Mouse (Mus musculus) thymus, adult 2 months (tissue): ENCODE data around the gene Rimklb. TPM values are rescaled to one million over a fixed set of nuclear protein-coding genes. Genes with fewer than 3 reads are reported as not detected.

Experiments
- DNase-seq: peaks from one replicate; pipeline ENCODE4 v3.0.0; 2021
- H3K27ac ChIP-seq: fragments of 200-500 bp; 2 replicates; pipeline ENCODE4 v1.5.1; 2012; ENCODE audit warnings: low read length, control low read depth; ENCODE audit not compliant: control insufficient read depth, insufficient read depth
- H3K27me3 ChIP-seq: fragments of 200-500 bp; 2 replicates; pipeline ENCODE4 v1.6.1; 2012; ENCODE audit warnings: mild to moderate bottlenecking, low read length, moderate library complexity, mixed read lengths; ENCODE audit not compliant: control insufficient read depth, insufficient read depth
- H3K36me3 ChIP-seq: fragments of 200-500 bp; 2 replicates; pipeline ENCODE4 v1.6.1; 2012; ENCODE audit warnings: mild to moderate bottlenecking, low read length, moderate library complexity; ENCODE audit not compliant: control insufficient read depth, insufficient read depth
- H3K4me1 ChIP-seq: fragments of 200-500 bp; replicated peaks from 2 replicates; pipeline ENCODE4 v1.6.1; 2012; ENCODE audit warnings: low read length; ENCODE audit not compliant: control insufficient read depth, insufficient read depth
- H3K4me3 ChIP-seq: fragments of 200-500 bp; 2 replicates; pipeline ENCODE4 v1.5.1; 2012; ENCODE audit warnings: mild to moderate bottlenecking, low read length, control low read depth, moderate library complexity; ENCODE audit not compliant: control insufficient read depth, insufficient read depth
- CTCF ChIP-seq: fragments of 200-500 bp; IDR thresholded peaks from 2 replicates; pipeline ENCODE4 v1.5.1; 2012; ENCODE audit warnings: mild to moderate bottlenecking, control low read depth, low read length, moderate library complexity, borderline replicate concordance; ENCODE audit not compliant: control insufficient read depth, poor library complexity, insufficient read depth; ENCODE audit errors: extremely low read depth
- POLR2A ChIP-seq: fragments of 200-500 bp; IDR thresholded peaks from 2 replicates; pipeline ENCODE4 v1.6.1; 2012; ENCODE audit warnings: mild to moderate bottlenecking, low read length, control low read depth, moderate library complexity; ENCODE audit not compliant: control insufficient read depth, poor library complexity, insufficient read depth; ENCODE audit errors: extremely low read depth
- WGBS: fragments of 180-500 bp; shearing (Covaris S2); methylation state at CpG from one replicate; pipeline ENCODE4 v1.1.7; 2018; 5-methylcytosine and 5-hydroxymethylcytosine counted together
- polyA plus RNA-seq: library from polyadenylated mRNA; depleted of rRNA; stranded (reverse); fragments of >200 nt; gene quantifications from 2 replicates; pipeline ENCODE4 v1.2.3, GENCODE M21; 2012

Gene Rimklb
- polyA plus RNA-seq, 1 experiment, result 0.70 TPM

- H3K27ac ChIP-seq, result no peak overlapping the region
- no peak for TF ChIP-seq POLR2A
- no peak for TF ChIP-seq CTCF
- H3K4me1 ChIP-seq, result no peaks in the 10 kb centered on the region
- no peak overlapping the region for H3K4me3 ChIP-seq
- WGBS, result 82% methylated on average over 4 of the region's 4 CpGs
- DNase-seq, result no peak
- no peaks in the 10 kb centered on the region for H3K27me3 ChIP-seq
- H3K36me3 ChIP-seq, result no peaks in the 10 kb centered on the region
Measured at GRCm38 (mm10) chr6:122505041-122505440, 6.5 kb upstream of the Rimklb start.

DNA sequence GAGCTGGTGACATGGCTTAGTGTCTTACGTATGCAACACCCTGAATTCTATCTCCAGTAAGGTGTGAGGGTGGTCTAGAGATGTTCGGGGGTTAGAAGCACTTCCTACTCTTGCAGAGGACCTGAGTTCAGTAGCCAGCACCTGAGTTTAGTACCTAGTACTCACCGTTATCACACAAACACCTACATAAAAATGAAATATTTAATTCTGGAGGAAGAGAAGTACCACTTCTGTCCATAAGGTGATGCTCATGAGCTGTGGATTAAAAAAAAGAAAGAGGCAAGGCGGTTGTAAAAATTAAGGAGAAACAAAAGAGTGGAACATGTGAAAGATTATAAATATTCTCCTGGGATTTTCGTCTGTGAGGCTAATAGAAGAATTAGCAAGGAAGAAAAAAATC lies 2.1 kb downstream of the Rimklb start:
- H3K4me1 ChIP-seq, result peaks cover 3% of the 10 kb centered on the region
- TF ChIP-seq POLR2A (no peak), CTCF (no peak)
- no peaks in the 10 kb centered on the region for H3K36me3 ChIP-seq
- H3K4me3 ChIP-seq, result no peak overlapping the region
- peaks cover 25% of the 10 kb centered on the region for H3K27me3 ChIP-seq
- WGBS, result 32% methylated on average over 5 of the region's 5 CpGs
- H3K27ac ChIP-seq, result no peak overlapping the region
- no peak for DNase-seq

DNA sequence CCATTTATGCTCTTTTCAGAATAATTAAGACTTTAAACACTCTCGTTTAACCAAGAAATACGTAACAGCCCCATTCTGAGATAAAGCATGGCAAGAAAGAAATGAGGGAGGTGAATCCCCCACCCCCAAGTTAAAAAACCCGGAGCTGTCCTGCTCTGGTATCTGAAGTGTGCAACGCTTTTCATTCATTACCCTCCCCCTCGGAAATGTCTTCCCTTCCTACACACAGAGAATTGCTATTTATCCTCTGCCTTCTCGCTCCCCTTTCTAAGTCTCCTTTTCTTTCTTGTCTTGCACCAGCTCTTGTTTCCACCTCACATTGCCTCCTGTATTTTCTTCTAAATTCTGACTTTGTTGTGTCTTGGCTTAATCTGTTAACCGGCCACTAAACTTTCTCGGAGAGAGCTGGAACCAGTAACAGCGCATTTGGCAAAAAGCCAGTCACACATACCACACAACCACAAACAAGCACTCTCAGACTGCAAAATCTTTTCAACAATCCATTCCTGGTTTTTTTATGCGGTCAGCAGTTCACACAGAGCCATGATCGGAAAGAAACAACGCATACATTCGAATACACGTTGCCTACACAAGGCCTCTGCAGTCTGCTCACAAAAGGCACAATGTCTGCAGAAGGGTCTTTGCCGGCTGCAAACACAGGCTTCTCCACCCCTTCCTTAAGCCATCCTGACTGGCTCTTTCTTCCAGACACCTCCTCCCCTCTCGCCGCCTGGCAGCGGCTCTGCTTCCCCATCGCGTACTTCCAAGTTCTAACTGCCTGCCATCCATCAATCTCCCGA lies 3.3 kb downstream of the Rimklb start:
- H3K36me3 ChIP-seq, result no peaks in the 10 kb centered on the region
- no peak overlapping the region for H3K4me3 ChIP-seq
- no peak for DNase-seq
- H3K27ac ChIP-seq, result no peak overlapping the region
- peaks cover 3% of the 10 kb centered on the region for H3K4me1 ChIP-seq
- 13% methylated on average over 21 of the region's 21 CpGs for WGBS
- peaks cover 30% of the 10 kb centered on the region for H3K27me3 ChIP-seq
- no peak for TF ChIP-seq CTCF
- TF ChIP-seq POLR2A, result no peak

DNA sequence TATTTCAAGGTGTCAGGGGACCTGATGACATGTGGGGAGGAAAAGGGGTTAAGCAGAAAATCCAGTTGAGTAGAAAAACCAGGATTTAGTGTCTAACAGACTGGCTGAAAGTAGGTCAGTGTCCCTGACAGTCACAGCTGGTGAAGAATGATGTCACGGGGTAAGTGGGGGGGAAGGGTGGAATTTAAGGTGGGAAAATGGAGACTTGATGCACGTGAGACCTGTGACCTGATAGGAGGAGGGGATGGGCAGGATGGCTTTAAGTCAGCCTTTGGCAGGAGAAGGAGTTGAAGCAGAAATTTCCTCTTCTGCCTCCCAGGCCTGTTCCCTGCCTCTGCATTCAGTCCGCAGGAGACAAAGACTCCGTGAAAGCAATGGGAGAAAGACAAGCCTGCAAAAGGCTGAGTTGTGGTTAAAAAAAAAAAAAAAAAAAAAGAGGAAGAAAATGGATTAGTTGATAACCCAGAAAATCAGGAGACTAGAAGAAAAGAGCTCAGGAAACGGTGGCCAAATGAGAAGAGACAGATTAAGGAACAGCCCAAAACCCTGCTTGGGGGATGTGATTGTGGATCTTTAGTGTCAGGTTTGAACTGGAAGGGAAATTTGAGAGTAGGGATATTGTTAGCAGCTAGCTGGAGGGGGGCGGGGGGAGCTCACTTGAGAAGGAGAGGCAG lies 4.6 kb downstream of the Rimklb start:
- peaks cover 30% of the 10 kb centered on the region for H3K27me3 ChIP-seq
- peaks cover 3% of the 10 kb centered on the region for H3K4me1 ChIP-seq
- no peak for DNase-seq
- TF ChIP-seq CTCF, result no peak
- no peak for TF ChIP-seq POLR2A
- H3K27ac ChIP-seq, result no peak overlapping the region
- no peaks in the 10 kb centered on the region for H3K36me3 ChIP-seq
- 33% methylated on average over 6 of the region's 6 CpGs for WGBS
- H3K4me3 ChIP-seq, result no peak overlapping the region

GRCm38 (mm10) chr6:122492479-122492878 lies 6.1 kb downstream of the Rimklb start:
- Histone ChIP-seq H3K4me1 (peaks cover 3% of the 10 kb centered on the region), H3K27ac (no peak overlapping the region), H3K4me3 (no peak overlapping the region), H3K36me3 (no peaks in the 10 kb centered on the region), H3K27me3 (peaks cover 33% of the 10 kb centered on the region)
- TF ChIP-seq CTCF, result no peak
- no peak for TF ChIP-seq POLR2A
- no peak for DNase-seq
- 38% methylated on average over 6 of the region's 6 CpGs for WGBS

GRCm38 (mm10) chr6:122491557-122491956 lies 7.0 kb downstream of the Rimklb start:
- Histone ChIP-seq H3K36me3 (no peaks in the 10 kb centered on the region), H3K4me3 (no peak overlapping the region), H3K27ac (no peak overlapping the region), H3K27me3 (peaks cover 34% of the 10 kb centered on the region), H3K4me1 (peaks cover 6% of the 10 kb centered on the region)
- DNase-seq, result peak; percentile 11
- WGBS, result under 1% methylated on average over 16 of the region's 16 CpGs
- TF ChIP-seq POLR2A (no peak), CTCF (no peak)
